Mouse (Mus musculus) forebrain, embryonic 15.5 days (tissue): ENCODE results near the gene Izumo4. TPM values are rescaled to one million over a fixed set of nuclear protein-coding genes. Genes with fewer than 3 reads are reported as not detected.

ENCODE experiments used
- ATAC-seq: fragments of 200-750 bp; cut with Nextera tagmentation; replicated peaks from 2 replicates; pipeline ENCODE4 v1.8.0; 2017; ENCODE audit warnings: mild to moderate bottlenecking, moderate TSS enrichment, moderate library complexity
- H3K27ac ChIP-seq: fragments of 300-500 bp; sonication (generic); replicated peaks from 2 replicates; pipeline ENCODE4 v1.5.1; 2015; ENCODE audit warnings: mild to moderate bottlenecking, inconsistent platforms
- H3K27me3 ChIP-seq: fragments of 300-500 bp; sonication (generic); 2 replicates; pipeline ENCODE4 v1.6.1; 2015; ENCODE audit warnings: inconsistent platforms
- H3K36me3 ChIP-seq: fragments of 300-500 bp; sonication (generic); 2 replicates; pipeline ENCODE4 v1.6.1; 2015; ENCODE audit warnings: mild to moderate bottlenecking, inconsistent platforms
- H3K4me1 ChIP-seq: fragments of 300-500 bp; sonication (generic); 2 replicates; pipeline ENCODE4 v1.6.1; 2015; ENCODE audit warnings: inconsistent platforms
- H3K4me2 ChIP-seq: fragments of 300-500 bp; sonication (generic); replicated peaks from 2 replicates; pipeline ENCODE4 v1.6.1; 2015; ENCODE audit warnings: mild to moderate bottlenecking, inconsistent platforms
- H3K4me3 ChIP-seq: fragments of 300-500 bp; sonication (generic); 2 replicates; pipeline ENCODE4 v1.5.1; 2015; ENCODE audit warnings: mild to moderate bottlenecking, inconsistent platforms
- H3K9ac ChIP-seq: fragments of 300-500 bp; sonication (generic); replicated peaks from 2 replicates; pipeline ENCODE4 v1.6.1; 2015; ENCODE audit warnings: mild to moderate bottlenecking, inconsistent platforms
- H3K9me3 ChIP-seq: fragments of 300-500 bp; sonication (generic); 2 replicates; pipeline ENCODE4 v1.6.1; 2016; ENCODE audit warnings: inconsistent platforms
- WGBS: fragments of 180-500 bp; shearing (Covaris S2); methylation state at CpG from one replicate; pipeline ENCODE4 v1.1.7; 2015; ENCODE audit warnings: mixed read lengths; 5-methylcytosine and 5-hydroxymethylcytosine counted together
- polyA plus RNA-seq: library from polyadenylated mRNA; unstranded; fragments of >200 nt; fragmentation: Nextera tagmentation; extraction: Ambion mirVana; gene quantifications from 2 replicates; pipeline ENCODE4 v1.2.1, GENCODE M21; 2015

Izumo4 gene
- 33.4 and 35.2 TPM in 2 replicates for polyA plus RNA-seq

DNA sequence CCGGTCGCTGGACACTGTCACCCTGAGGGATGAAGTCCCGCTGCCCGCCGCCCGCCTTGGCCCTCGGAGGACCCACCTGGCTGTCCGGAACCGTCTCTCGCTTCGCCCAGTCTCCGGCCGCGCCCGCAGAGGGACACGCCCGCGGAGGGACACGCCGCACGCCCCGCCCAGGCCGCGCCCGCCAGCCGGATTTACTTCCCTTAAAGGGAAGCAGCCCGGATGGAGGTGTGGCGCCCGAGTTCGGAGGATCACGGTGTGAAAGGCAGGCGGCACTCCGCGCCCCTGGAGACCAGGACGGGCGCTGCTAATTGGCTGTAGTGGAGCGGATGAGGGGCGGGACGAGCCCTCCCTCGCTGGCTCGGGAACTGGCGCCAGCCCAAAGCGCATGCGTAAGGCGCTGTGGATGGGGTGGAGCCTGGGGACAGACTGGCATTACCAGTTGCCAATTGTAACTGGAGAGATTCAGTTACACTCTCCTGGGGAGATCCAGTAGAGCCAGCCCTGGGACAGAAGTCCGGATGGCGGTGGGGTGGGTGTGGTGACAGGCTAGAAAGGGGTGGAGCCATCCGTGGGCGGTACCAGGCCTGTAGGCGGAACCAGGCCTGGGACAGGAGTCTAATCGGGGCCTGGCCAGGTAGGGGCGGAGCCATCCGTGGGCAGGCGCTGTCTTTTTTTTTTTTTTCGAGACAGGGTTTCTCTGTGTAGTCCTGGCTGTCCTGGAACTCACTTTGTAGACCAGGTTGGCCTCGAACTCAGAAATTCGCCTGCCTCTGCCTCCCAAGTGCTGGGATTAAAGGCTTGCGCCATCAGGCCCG is at the start of gene Izumo4, which contains the start of gene Mob3a:
Izumo4 (plus strand) TSS at position 464 of the 815 bp plus-strand sequence.
Mob3a (minus strand) TSS at position 257 of the 815 bp plus-strand sequence.
- ATAC-seq, result peak; percentile 98
- no peaks in the 10 kb centered on the region for H3K9me3 ChIP-seq
- H3K27me3 ChIP-seq, result no peaks in the 10 kb centered on the region
- H3K4me2 ChIP-seq, result peak within 1 kb of the TSS; percentile 88
- under 1% methylated on average over 59 of the region's 59 CpGs for WGBS
- peaks cover 46% of the 10 kb centered on the region for H3K4me1 ChIP-seq
- peak within 1 kb of the TSS; percentile 71 for H3K9ac ChIP-seq
- peak within 1 kb of the TSS; percentile 93 for H3K27ac ChIP-seq
- peak within 1 kb of the TSS; percentile 84 for H3K4me3 ChIP-seq
- H3K36me3 ChIP-seq, result peaks cover 9% of the 10 kb centered on the region

- Histone ChIP-seq H3K27ac (no peak overlapping the region), H3K27me3 (no peaks in the 10 kb centered on the region), H3K36me3 (peaks cover 3% of the 10 kb centered on the region; the same call in 1 of the 2 replicates), H3K4me1 (peaks cover 28% of the 10 kb centered on the region), H3K9ac (no peak overlapping the region), H3K4me3 (no peak overlapping the region), H3K9me3 (no peaks in the 10 kb centered on the region), H3K4me2 (no peak overlapping the region)
- no peak for ATAC-seq
- 90% methylated on average over 6 of the region's 6 CpGs for WGBS
These were observed 48.7 kb upstream of the Izumo4 start for GRCm38 (mm10) chr10:80653156-80653720.

GRCm38 (mm10) chr10:80654866-80655265 is 47.1 kb upstream of the Izumo4 start:
- WGBS, result 86% methylated on average over 6 of the region's 6 CpGs
- no peaks in the 10 kb centered on the region for H3K9me3 ChIP-seq
- peak overlapping the region; percentile 89 for H3K9ac ChIP-seq
- no peak for ATAC-seq
- H3K4me2 ChIP-seq, result peak overlapping the region; percentile 73
- H3K4me1 ChIP-seq, result peaks cover 34% of the 10 kb centered on the region
- no peaks in the 10 kb centered on the region for H3K27me3 ChIP-seq
- no peak overlapping the region for H3K27ac ChIP-seq
- H3K4me3 ChIP-seq, result peak overlapping the region; percentile 73
- H3K36me3 ChIP-seq, result no peaks in the 10 kb centered on the region

- peak overlapping the region; percentile 89 for H3K9ac ChIP-seq
- peaks cover 34% of the 10 kb centered on the region for H3K4me1 ChIP-seq
- no peaks in the 10 kb centered on the region for H3K9me3 ChIP-seq
- peak overlapping the region; percentile 73 for H3K4me3 ChIP-seq
- ATAC-seq, result peak; percentile 51
- no peaks in the 10 kb centered on the region for H3K36me3 ChIP-seq
- H3K4me2 ChIP-seq, result peak overlapping the region; percentile 73
- 4% methylated on average over 12 of the region's 12 CpGs for WGBS
- H3K27me3 ChIP-seq, result no peaks in the 10 kb centered on the region
- peak overlapping the region; percentile 93 for H3K27ac ChIP-seq
These were observed 46.4 kb upstream of the Izumo4 start for GRCm38 (mm10) chr10:80655406-80656129.

DNA sequence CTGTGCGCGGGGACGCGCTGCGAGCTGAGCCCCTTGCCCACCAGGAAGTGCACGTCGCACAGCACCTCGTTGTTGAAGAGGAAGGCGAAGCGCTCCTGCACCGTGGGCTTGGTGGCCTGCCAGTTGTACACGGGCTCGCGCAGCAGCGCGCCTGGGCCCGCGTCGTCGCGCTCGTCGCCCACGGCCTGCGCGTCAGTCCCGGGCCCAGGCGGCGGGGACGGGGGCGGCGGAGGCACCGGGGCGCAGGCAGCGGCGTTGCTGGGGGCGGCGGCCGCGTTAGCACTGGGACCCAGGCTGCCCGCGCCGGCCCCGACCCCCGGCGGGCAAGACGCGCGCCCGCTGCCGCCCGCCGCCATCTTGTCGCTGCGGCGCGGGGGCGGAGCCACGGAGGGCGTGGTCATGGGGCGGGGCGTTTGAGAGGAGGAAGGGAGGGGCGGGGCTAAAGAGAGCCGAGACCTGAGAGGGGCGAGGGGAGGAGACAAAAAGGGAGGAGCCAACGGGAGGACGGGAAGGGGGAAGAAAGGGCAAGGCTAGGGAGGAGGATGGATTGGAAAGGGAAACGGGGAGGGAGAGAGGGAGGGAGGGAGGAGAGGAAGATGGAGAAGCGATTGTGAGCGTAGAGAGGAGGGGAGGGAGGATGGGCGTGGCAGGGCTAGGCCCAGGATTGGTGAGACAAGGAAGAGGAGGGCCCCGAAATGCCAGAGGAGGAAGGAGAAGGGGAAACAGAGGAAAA is 45.7 kb upstream of the Izumo4 start:
- no peaks in the 10 kb centered on the region for H3K9me3 ChIP-seq
- peaks cover 34% of the 10 kb centered on the region for H3K4me1 ChIP-seq
- no peaks in the 10 kb centered on the region for H3K36me3 ChIP-seq
- peak; percentile 85 for ATAC-seq
- under 1% methylated on average over 70 of the region's 72 CpGs for WGBS
- H3K9ac ChIP-seq, result peak overlapping the region; percentile 89
- H3K4me2 ChIP-seq, result peak overlapping the region; percentile 73
- H3K27ac ChIP-seq, result peak overlapping the region; percentile 93
- peak overlapping the region; percentile 73 for H3K4me3 ChIP-seq
- no peaks in the 10 kb centered on the region for H3K27me3 ChIP-seq

GRCm38 (mm10) chr10:80656863-80657623 is 44.9 kb upstream of the Izumo4 start, which contains the start of gene Btbd2:
TSS of gene Btbd2 (minus strand) at chr10:80657071.
- peak within 1 kb of the TSS; percentile 73 for H3K4me3 ChIP-seq
- ATAC-seq, result peak; percentile 57; the same call in 1 of the 2 replicates
- 21% methylated on average over 15 of the region's 15 CpGs for WGBS
- peak within 1 kb of the TSS; percentile 89 for H3K9ac ChIP-seq
- peak within 1 kb of the TSS; percentile 73 for H3K4me2 ChIP-seq
- H3K9me3 ChIP-seq, result no peaks in the 10 kb centered on the region
- H3K27ac ChIP-seq, result peak within 1 kb of the TSS; percentile 93
- H3K27me3 ChIP-seq, result no peaks in the 10 kb centered on the region
- H3K36me3 ChIP-seq, result no peaks in the 10 kb centered on the region
- peaks cover 34% of the 10 kb centered on the region for H3K4me1 ChIP-seq

DNA sequence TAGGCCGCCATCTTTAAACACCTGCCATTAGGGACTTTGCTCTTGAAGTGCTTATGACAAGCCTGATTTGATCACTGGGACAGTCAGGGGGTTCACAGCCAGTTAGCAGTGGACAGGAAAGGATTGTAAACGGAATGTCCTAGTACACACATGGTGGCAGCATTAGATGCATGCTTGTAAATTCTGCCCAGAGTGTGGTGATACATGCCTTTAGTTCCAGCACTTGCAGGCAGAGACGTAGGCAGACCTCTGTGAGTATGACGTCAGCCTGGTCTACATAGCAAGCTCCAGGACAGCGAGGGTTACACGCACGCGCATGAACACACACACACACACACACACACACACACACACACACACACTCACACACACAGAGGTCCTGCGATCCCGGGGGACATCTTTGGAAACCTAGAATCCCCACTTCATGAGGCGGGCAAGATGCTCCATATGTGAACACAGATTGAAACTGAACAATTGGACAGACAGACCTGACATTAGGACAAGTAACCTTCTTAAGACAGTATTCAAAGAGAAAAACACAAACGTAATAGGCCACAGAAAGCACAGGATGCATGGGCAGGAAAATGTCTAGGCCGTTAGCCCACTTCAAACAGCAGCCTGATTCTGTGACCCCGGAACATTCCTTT is 43.7 kb upstream of the Izumo4 start:
- Histone ChIP-seq H3K4me1 (peaks cover 34% of the 10 kb centered on the region), H3K9me3 (no peaks in the 10 kb centered on the region), H3K4me2 (no peak overlapping the region), H3K4me3 (no peak overlapping the region), H3K36me3 (no peaks in the 10 kb centered on the region), H3K27ac (peak overlapping the region; percentile 45; the same call in 1 of the 2 replicates), H3K27me3 (no peaks in the 10 kb centered on the region), H3K9ac (no peak overlapping the region)
- ATAC-seq, result no peak
- WGBS, result 89% methylated on average over 14 of the region's 14 CpGs

- Histone ChIP-seq H3K4me2 (no peak overlapping the region), H3K9me3 (no peaks in the 10 kb centered on the region), H3K36me3 (no peaks in the 10 kb centered on the region), H3K27me3 (no peaks in the 10 kb centered on the region), H3K9ac (no peak overlapping the region), H3K4me3 (no peak overlapping the region), H3K27ac (peak overlapping the region; percentile 45), H3K4me1 (peaks cover 29% of the 10 kb centered on the region)
- ATAC-seq, result no peak
- 67% methylated on average over 4 of the region's 4 CpGs for WGBS
These were observed 43.2 kb upstream of the Izumo4 start for GRCm38 (mm10) chr10:80658841-80659202.

DNA sequence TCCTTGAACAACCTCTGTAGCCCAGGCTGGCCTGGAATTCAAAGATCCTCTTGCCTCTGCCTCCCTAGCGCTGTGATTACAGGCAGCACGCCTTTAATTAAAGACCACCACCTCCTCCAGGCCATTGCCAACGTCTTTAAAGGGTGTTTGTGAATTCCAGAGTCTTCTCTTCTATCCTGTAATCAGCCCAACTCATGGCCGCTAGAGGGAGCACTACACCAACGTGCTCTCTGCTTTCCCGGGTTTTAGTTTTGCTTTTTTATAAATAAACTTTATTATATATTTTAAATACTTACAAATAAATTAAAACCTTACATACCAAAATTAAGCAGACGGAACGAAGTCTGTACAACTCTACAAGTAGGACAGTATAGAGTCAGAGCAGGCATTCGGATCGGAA is 42.8 kb upstream of the Izumo4 start:
- WGBS, result 6% methylated on average over 10 of the region's 10 CpGs
- Histone ChIP-seq H3K27ac (peak overlapping the region; percentile 45), H3K4me3 (peak overlapping the region; percentile 31)

DNA sequence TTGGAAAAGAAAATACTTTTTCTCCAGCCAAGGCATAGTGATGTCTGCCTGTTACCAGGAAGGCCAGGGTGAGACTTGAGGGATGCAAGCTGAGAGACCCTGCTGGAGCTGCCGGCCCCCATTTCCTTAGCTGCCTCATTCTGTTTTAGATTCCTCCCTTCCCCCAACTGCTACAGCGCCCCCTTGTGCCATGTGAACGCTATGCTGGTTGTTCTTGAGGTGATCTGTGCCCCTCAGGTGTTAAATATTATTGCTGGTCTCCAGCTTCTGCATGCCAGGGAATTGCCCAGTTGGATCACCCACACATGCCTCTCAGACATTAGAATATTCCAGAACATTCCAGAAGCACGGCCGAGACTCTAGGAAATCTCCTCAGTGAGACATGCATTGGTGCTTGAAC is 40.8 kb upstream of the Izumo4 start:
- H3K4me2 ChIP-seq, result no peak overlapping the region
- no peak overlapping the region for H3K9ac ChIP-seq
- no peak overlapping the region for H3K4me3 ChIP-seq
- H3K27ac ChIP-seq, result no peak overlapping the region
- WGBS, result 35% methylated on average over 5 of the region's 5 CpGs
- peaks cover 16% of the 10 kb centered on the region for H3K4me1 ChIP-seq
- no peak for ATAC-seq
- H3K27me3 ChIP-seq, result no peaks in the 10 kb centered on the region
- H3K36me3 ChIP-seq, result peaks cover 2% of the 10 kb centered on the region
- H3K9me3 ChIP-seq, result no peaks in the 10 kb centered on the region

More for the DNA sequence above, 42.8 kb upstream of the Izumo4 start:
- Histone ChIP-seq H3K4me2 (peak overlapping the region; percentile 35), H3K36me3 (no peaks in the 10 kb centered on the region), H3K9ac (no peak overlapping the region), H3K9me3 (no peaks in the 10 kb centered on the region), H3K27me3 (no peaks in the 10 kb centered on the region), H3K4me1 (peaks cover 27% of the 10 kb centered on the region)
- ATAC-seq, result no peak
